Mouse (Mus musculus) neural tube, embryonic 12.5 days (tissue): Measurements from ENCODE around the gene Etnk1. TPM values are rescaled to one million over a fixed set of nuclear protein-coding genes. Genes with fewer than 3 reads are reported as not detected.

ENCODE experiments used
- polyA plus RNA-seq: library from polyadenylated mRNA; unstranded; fragments of >200 nt; fragmentation: Nextera tagmentation; extraction: Ambion mirVana; gene quantifications from 2 replicates; pipeline ENCODE4 v1.2.1, GENCODE M21; 2016

The Etnk1 gene
- polyA plus RNA-seq, 1 experiment from 2014 or later = 40.8 TPM

Other genes with a start within 250 kb of the Etnk1 start
- 11.6 and 12.8 TPM in 2 replicates for gene St8sia1, start 202.8 kb upstream of the Etnk1 start, polyA plus RNA-seq
- 45.1 and 48.1 TPM in 2 replicates for gene C2cd5, start 67.1 kb upstream of the Etnk1 start, polyA plus RNA-seq